Mouse (Mus musculus): Measurements from ENCODE around the gene Grm4.

- no peak for TF ChIP-seq CTCF (IDR thresholded peaks at IDR 0.05; ENCODE audit: extremely low read depth, insufficient read depth, low read length)
- no peak for TF ChIP-seq POLR2A (IDR thresholded peaks at IDR 0.05; ENCODE audit: extremely low read depth, insufficient read depth, low read length)
Observed at GRCm38 (mm10) chr17:27495008-27495540, 26.1 kb downstream of the Grm4 start.
